Mouse (Mus musculus) CH12.LX (cell line): ENCODE data around the gene Olfr670.
"Not testable (repeated sequence)": the region's sequence is repeated elsewhere in the genome, so short reads cannot be mapped to it uniquely, and the experiment has no call there.

ENCODE experiments used
- CTCF ChIP-seq, 2 experiments: IDR thresholded peaks in 1 of 2; conservative IDR thresholded peaks in 1 of 2; 2 replicates each; pipeline ENCODE4 v1.5.1; 2011 to 2012; ENCODE audit warnings: low read depth in 2 of 2, low read length in 2 of 2, improper control_type of control experiment in 1 of 2, inconsistent platforms in 1 of 2, mild to moderate bottlenecking in 1 of 2, moderate library complexity in 1 of 2
- GABPA ChIP-seq: IDR thresholded peaks from 2 replicates; pipeline ENCODE4 v1.6.1; 2012; ENCODE audit warnings: low read depth, low read length, improper control_type of control experiment, inconsistent platforms; ENCODE audit not compliant: insufficient replicate concordance
- MXI1 ChIP-seq: IDR thresholded peaks from 2 replicates; pipeline ENCODE4 v1.6.1; 2011; ENCODE audit warnings: mild to moderate bottlenecking, low read depth, low read length, improper control_type of control experiment

GRCm38 (mm10) chr7:104950234-104950633, 12.2 kb downstream of the Olfr670 start:
- TF ChIP-seq CTCF (conservative IDR thresholded peaks at IDR 0.05 in 1 of 2, IDR thresholded peaks at IDR 0.05 in 1 of 2; ENCODE audit: low read depth in 2 of 2, low read length in 2 of 2); GABPA; MXI1: not testable (repeated sequence)
